Mouse (Mus musculus): ENCODE results near the gene Rgs3. TPM values are rescaled to one million over a fixed set of nuclear protein-coding genes. Genes with fewer than 3 reads are reported as not detected.

The Rgs3 gene
- polyA plus RNA-seq, 2 experiments = 3.6 to 3.9 TPM

DNA sequence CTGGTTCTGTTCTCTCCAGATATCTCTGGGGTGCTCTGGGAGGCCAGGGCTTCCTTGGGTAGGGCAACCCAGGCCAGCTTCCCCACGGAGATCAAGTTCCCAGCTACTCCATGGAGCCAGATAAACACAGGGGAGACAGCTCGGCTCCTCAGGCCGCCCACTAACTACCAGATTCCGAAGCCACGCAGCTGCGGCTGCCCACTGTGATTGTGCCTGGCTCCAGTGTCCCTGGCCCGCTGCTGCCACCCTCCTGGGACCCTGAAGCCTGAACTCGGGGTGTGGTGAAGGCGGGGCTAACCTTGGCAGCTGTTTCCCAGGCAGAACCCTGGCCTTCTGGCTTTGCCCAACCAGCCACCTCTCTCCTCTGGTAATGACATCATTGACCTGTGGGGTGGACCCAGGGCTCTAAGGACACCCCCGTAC is 184.9 kb downstream of the Rgs3 start:
- H3K27ac ChIP-seq = no peak overlapping the region
- no peaks in the 10 kb centered on the region for H3K27me3 ChIP-seq (ENCODE audit: control insufficient read depth, insufficient read depth, low read length)
- TF ChIP-seq CTCF (IDR thresholded peaks at IDR 0.05; ENCODE audit: low read depth) (no peak), EP300 (IDR thresholded peaks at IDR 0.05; ENCODE audit: low read depth) (no peak)
- no peaks in the 10 kb centered on the region for H3K36me3 ChIP-seq (replicated peaks; ENCODE audit: control insufficient read depth, insufficient read depth, low read depth)
- H3K9ac ChIP-seq (replicated peaks) = no peak overlapping the region
- 51% methylated on average over 10 of the region's 10 CpGs for WGBS (ENCODE audit: insufficient replicate concordance)
- DNase-seq (ENCODE audit: low read depth in 3 of 3, low spot score in 3 of 3) (no peak), ATAC-seq (ENCODE audit: insufficient read depth) (no peak)
- H3K4me1 ChIP-seq (replicated peaks; ENCODE audit: control insufficient read depth in 2 of 2, insufficient read depth in 2 of 2, low read length in 1 of 2) = no peaks in the 10 kb centered on the region
- no peak overlapping the region for H3K4me2 ChIP-seq (ENCODE audit: low read depth)
- H3K9me3 ChIP-seq (ENCODE audit: control insufficient read depth, low read length) = no peaks in the 10 kb centered on the region
- no peak overlapping the region for H3K4me3 ChIP-seq (ENCODE audit: insufficient read depth in 1 of 2, low read depth in 2 of 2, low read length in 2 of 2)

DNA sequence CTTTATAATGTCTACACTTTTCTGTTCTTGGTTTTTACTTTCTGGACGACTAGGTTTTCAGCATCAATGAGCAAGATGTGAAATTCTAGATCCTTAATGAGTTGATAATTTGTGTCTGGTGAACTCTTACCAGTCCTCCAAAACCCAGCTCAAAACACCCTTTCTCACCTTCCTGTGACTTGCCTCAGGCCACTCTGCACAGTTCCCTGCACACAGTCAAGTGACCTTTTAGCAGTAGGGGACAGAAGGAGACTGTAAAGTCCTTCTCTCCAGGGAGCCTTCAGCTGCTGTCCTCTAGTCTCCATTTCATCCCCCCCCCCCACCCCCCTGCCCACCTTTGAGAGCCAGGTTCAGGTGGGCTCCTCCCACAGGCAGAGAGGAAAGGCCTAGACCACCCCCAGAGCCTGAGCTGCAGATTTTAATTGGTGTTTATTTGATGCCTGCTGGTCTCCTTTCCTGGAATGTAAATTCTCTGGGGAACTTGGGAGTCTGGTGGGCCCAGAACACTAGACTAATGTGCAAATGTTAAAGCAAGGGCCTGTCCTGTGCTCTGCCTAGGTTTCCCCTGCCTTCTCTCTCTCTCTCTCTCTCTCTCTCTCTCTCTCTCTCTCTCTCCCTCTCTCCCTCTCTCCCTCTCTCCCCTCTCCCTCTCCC is 185.5 kb downstream of the Rgs3 start:
- TF ChIP-seq CTCF (IDR thresholded peaks at IDR 0.05; ENCODE audit: low read depth) (no peak), EP300 (IDR thresholded peaks at IDR 0.05; ENCODE audit: low read depth) (no peak)
- ATAC-seq (ENCODE audit: insufficient read depth) = no peak

More for the DNA sequence above, 185.5 kb downstream of the Rgs3 start:
- Histone ChIP-seq H3K27me3 (ENCODE audit: control insufficient read depth, insufficient read depth, low read length) (no peaks in the 10 kb centered on the region), H3K4me1 (replicated peaks; ENCODE audit: control insufficient read depth in 2 of 2, insufficient read depth in 2 of 2, low read length in 1 of 2) (no peaks in the 10 kb centered on the region), H3K27ac (no peak overlapping the region), H3K4me2 (ENCODE audit: low read depth) (no peak overlapping the region), H3K36me3 (replicated peaks; ENCODE audit: control insufficient read depth, insufficient read depth, low read depth) (no peaks in the 10 kb centered on the region), H3K4me3 (ENCODE audit: insufficient read depth in 1 of 2, low read depth in 2 of 2, low read length in 2 of 2) (no peak overlapping the region), H3K9ac (replicated peaks) (no peak overlapping the region), H3K9me3 (ENCODE audit: control insufficient read depth, low read length) (no peaks in the 10 kb centered on the region)
- no peak for DNase-seq (ENCODE audit: low read depth in 3 of 3, low spot score in 3 of 3)
- 41% methylated on average over 1 of the region's 1 CpGs for WGBS (ENCODE audit: insufficient replicate concordance)

Other genes starting within 250 kb of the Rgs3 start
- 7.4 and 9.6 TPM in 2 replicates for gene Fkbp15, start 199.3 kb upstream of the Rgs3 start, polyA plus RNA-seq (2012; rRNA removed)
- 9.7 and 11.2 TPM in 2 replicates for gene Fkbp15, start 199.3 kb upstream of the Rgs3 start, polyA plus RNA-seq (2014; fragmentation: Nextera tagmentation; extraction: Ambion mirVana)
- 17.3 and 22.4 TPM in 2 replicates for gene Slc31a1, start 199.1 kb upstream of the Rgs3 start, polyA plus RNA-seq (2012; rRNA removed)
- 36.6 and 41.3 TPM in 2 replicates for gene Slc31a1, start 199.1 kb upstream of the Rgs3 start, polyA plus RNA-seq (2014; fragmentation: Nextera tagmentation; extraction: Ambion mirVana)
- 24.1 and 40.2 TPM in 2 replicates for gene Cdc26, start 151.2 kb upstream of the Rgs3 start, polyA plus RNA-seq (2012; rRNA removed)
- gene Cdc26, start 151.2 kb upstream of the Rgs3 start, polyA plus RNA-seq (2014; fragmentation: Nextera tagmentation; extraction: Ambion mirVana) = 65.7 and 71.0 TPM in 2 replicates
- 8.3 and 9.8 TPM in 2 replicates for gene Prpf4, start 151.1 kb upstream of the Rgs3 start, polyA plus RNA-seq (2012; rRNA removed)
- gene Prpf4, start 151.1 kb upstream of the Rgs3 start, polyA plus RNA-seq (2014; fragmentation: Nextera tagmentation; extraction: Ambion mirVana) = 9.0 and 10.3 TPM in 2 replicates
- 0.15 TPM in 1 of 2 replicates, not detected in the other for gene Rnf183, start 124.6 kb upstream of the Rgs3 start, polyA plus RNA-seq (2012; rRNA removed)
- gene Rnf183, start 124.6 kb upstream of the Rgs3 start, polyA plus RNA-seq (2014; fragmentation: Nextera tagmentation; extraction: Ambion mirVana) = not detected in 2 replicates
- gene Wdr31, start 89.0 kb upstream of the Rgs3 start, polyA plus RNA-seq (2012; rRNA removed) = 0.58 and 0.83 TPM in 2 replicates
- 1.6 and 1.7 TPM in 2 replicates for gene Wdr31, start 89.0 kb upstream of the Rgs3 start, polyA plus RNA-seq (2014; fragmentation: Nextera tagmentation; extraction: Ambion mirVana)
- 0.19 and 0.25 TPM in 2 replicates for gene Bspry, start 79.8 kb upstream of the Rgs3 start, polyA plus RNA-seq (2012; rRNA removed)
- 0.17 and 0.23 TPM in 2 replicates for gene Bspry, start 79.8 kb upstream of the Rgs3 start, polyA plus RNA-seq (2014; fragmentation: Nextera tagmentation; extraction: Ambion mirVana)
- gene Hdhd3, start 56.4 kb upstream of the Rgs3 start, polyA plus RNA-seq (2012; rRNA removed) = 3.6 and 4.2 TPM in 2 replicates
- 6.4 and 9.1 TPM in 2 replicates for gene Hdhd3, start 56.4 kb upstream of the Rgs3 start, polyA plus RNA-seq (2014; fragmentation: Nextera tagmentation; extraction: Ambion mirVana)
- 296 and 338 TPM in 2 replicates for gene Alad, start 39.9 kb upstream of the Rgs3 start, polyA plus RNA-seq (2012; rRNA removed)
- gene Alad, start 39.9 kb upstream of the Rgs3 start, polyA plus RNA-seq (2014; fragmentation: Nextera tagmentation; extraction: Ambion mirVana) = 629 and 675 TPM in 2 replicates
- 24.3 and 37.4 TPM in 2 replicates for gene Pole3, start 34.8 kb upstream of the Rgs3 start, polyA plus RNA-seq (2012; rRNA removed)
- gene Pole3, start 34.8 kb upstream of the Rgs3 start, polyA plus RNA-seq (2014; fragmentation: Nextera tagmentation; extraction: Ambion mirVana) = 54.7 and 59.8 TPM in 2 replicates
- gene 4933430I17Rik, start 34.5 kb upstream of the Rgs3 start, polyA plus RNA-seq (2012; rRNA removed) = 0.10 and 0.12 TPM in 2 replicates
- gene 4933430I17Rik, start 34.5 kb upstream of the Rgs3 start, polyA plus RNA-seq (2014; fragmentation: Nextera tagmentation; extraction: Ambion mirVana) = 0.08 and 0.20 TPM in 2 replicates